Mouse (Mus musculus) gastrocnemius, adult 2 months (tissue): ENCODE measurements at regions not wholly inside any gene's neighbourhood (a gene's known extent, or its start where the extent isn't known, plus 50 kb on each side); places are given as distances from the start of the nearest gene placed in this dataset.

Experiments
- DNase-seq: peaks from one replicate; pipeline ENCODE4 v3.0.0; 2022
- H3K27ac ChIP-seq: fragments of 200-600 bp; 2 replicates; pipeline ENCODE4 v1.8.1; 2022; ENCODE audit warnings: mild to moderate bottlenecking
- H3K4me3 ChIP-seq: fragments of 200-600 bp; 2 replicates; pipeline ENCODE4 v1.8.1; 2022; ENCODE audit warnings: mild to moderate bottlenecking, moderate library complexity
- CTCF ChIP-seq: fragments of 200-600 bp; IDR thresholded peaks from 2 replicates; pipeline ENCODE4 v1.8.1; 2022; ENCODE audit warnings: antibody characterized with exemption, mild to moderate bottlenecking, moderate library complexity
- intact Hi-C: fragments of 180-260 bp; cut with DNase I; formaldehyde crosslinking; loops from one replicate; pipeline ENCODE4 v1.15.1; 2025

DNA sequence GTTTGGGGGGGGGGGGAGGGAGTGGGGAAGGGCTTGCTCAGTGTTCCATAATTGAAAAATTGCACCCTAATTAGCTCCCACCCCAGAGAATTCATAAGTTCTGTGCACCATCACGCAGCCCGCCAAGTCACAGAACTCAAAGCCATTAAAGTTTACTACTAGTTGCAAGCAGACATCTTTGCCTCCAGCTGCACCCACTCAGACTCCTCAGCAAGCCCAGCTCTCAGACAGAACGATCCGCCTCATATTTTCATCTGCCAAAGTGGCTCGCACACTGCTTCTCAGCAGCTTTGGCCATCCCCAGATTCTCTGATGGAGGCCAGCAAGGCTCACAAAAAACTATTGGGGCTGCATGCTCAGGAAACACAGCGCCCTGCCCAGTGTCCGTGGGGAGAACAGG is 224.4 kb downstream of the Rplp1 start:
- intact Hi-C loops, result loop anchor here (10.0 kb wide), 1 partner anchor 215 kb away; no protein-coding TSS in a partner anchor
- no peak overlapping the region for H3K27ac ChIP-seq
- H3K4me3 ChIP-seq, result no peak overlapping the region
- peak; percentile 46 for DNase-seq
- TF ChIP-seq CTCF, result no peak

DNA sequence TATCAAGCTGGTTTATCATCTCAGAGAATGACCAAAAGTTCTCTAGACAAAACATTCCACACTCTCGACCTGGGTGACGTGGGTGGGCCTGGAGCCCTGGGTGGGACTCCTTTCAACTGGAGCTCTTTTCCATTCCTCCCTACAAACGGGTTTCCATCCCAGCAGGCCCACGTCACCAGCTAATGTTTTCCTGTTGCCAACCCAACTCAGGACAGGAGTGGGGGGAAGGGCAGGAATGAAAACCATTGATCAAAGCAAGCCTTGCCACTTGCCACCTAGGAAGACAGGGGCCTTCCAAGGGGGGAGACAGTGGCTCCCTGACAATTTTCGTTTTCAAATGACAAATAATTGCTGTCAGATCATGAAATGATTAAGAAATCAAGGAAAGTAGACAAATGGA is 224.8 kb downstream of the Rplp1 start:
- Histone ChIP-seq H3K4me3 (no peak overlapping the region), H3K27ac (no peak overlapping the region)
- intact Hi-C loops, result no loop called here
- no peak for TF ChIP-seq CTCF
- DNase-seq, result no peak

DNA sequence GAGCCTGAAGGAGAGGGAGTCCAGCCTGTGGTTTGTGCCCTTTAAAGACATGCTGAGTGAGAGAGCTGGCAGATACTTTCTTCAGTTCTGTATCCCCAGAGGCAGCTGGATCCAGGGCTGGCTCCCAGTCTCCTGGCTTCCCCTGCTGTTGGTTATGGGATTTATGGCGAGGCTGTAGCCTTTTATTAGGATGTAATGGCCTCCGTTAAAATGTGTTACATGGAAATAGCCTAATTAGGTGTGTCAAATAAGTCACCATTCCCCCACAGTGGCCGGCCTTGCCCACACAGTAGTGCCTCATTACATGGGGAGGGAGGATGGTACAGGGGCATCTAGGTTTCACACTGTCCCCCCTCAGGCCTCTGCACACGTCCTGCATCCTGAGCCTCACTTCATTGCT is 230.8 kb downstream of the Rplp1 start:
- H3K4me3 ChIP-seq, result no peak overlapping the region
- intact Hi-C loops, result no loop called here
- TF ChIP-seq CTCF, result no peak

DNA sequence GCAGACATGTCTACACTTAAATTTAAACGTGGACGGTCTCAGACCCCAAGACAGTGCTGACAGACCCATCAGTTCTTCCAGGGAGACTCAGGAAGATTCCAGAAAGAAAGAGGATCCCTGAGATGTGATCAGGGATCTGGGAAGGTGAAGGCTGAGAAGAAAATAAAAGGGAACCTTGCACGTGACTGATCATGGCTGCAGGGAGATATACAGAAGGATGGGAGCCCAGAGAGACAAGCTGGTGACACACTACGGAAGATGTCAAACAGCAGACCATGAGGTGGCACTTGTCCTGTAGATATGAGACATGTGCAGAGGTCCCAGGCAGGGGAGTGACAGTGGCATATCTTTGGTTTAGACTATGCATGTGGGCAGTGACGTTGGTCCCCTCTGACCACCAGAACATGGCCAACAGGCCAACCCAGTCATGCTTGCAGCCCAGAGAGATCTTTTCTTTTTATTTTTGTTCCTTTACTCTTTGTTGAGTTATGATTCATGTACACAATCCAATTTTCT is 231.5 kb downstream of the Rplp1 start:
- no peak for TF ChIP-seq CTCF
- no peak overlapping the region for H3K4me3 ChIP-seq
- DNase-seq, result no peak
- no peak overlapping the region for H3K27ac ChIP-seq
- intact Hi-C loops, result no loop called here

More for the DNA sequence above, 230.8 kb downstream of the Rplp1 start:
- no peak for DNase-seq
- no peak overlapping the region for H3K27ac ChIP-seq

DNA sequence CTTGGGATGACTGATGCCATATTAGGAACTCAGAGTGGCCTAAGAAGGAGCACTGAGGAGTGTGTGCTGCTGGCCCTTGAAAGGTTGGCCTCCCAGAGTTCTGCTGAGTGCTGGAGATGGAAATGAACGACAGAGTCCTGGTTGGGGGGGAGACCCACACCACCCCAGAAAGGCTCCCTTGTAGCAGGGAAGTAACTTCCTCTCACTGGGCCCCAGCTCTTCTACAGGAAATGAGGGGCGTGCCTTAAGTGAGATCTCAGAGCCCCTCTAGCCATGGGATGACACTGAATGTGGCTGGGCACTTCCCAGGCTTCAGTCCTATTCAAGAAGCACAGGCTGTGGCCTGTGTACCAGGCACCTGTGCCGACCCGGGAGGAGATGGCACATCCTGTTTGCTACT is 232.0 kb downstream of the Rplp1 start:
- DNase-seq, result no peak
- Histone ChIP-seq H3K4me3 (no peak overlapping the region), H3K27ac (no peak overlapping the region)
- TF ChIP-seq CTCF, result no peak
- intact Hi-C loops, result no loop called here

DNA sequence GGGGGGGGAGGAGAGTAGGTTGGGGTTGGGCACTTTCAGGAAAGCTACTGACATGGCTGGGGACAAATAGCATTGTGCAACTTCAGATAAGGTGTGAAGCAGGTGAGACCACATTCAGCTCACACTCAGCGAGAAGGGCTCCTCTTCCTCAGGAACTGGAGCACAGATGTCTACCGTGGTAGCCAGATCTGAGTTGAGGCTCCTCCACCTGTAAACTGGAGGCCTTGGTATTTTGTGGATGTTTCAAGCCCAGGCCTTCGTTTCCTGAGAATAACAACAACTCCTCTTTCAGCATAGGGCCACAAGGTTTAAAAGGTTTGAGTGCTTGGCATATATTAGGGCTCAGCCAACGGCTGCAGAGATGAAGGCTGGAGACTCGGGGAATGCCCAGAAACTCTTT is 232.9 kb downstream of the Rplp1 start:
- Histone ChIP-seq H3K27ac (no peak overlapping the region), H3K4me3 (no peak overlapping the region)
- no peak for DNase-seq
- intact Hi-C loops, result no loop called here
- no peak for TF ChIP-seq CTCF

DNA sequence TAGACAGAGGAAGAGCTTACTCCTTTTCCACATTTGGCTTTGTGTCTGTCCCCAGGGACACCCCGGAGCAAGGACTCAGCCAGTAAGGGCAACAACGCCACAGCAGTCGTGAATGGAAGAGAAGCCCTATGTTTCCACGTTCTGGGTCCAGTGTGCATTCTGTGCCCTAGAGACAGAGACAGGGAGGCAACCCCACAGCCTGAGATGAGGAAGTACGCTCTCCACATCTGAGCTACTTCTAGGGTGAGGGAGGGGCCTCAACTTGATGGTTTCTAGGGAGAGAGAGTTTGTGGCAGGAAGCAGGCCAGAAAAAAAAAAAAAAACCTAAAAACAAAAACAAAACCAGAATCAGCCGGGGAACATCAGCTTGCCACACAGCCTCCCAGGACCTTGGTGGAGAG is 233.4 kb downstream of the Rplp1 start:
- intact Hi-C loops, result no loop called here

DNA sequence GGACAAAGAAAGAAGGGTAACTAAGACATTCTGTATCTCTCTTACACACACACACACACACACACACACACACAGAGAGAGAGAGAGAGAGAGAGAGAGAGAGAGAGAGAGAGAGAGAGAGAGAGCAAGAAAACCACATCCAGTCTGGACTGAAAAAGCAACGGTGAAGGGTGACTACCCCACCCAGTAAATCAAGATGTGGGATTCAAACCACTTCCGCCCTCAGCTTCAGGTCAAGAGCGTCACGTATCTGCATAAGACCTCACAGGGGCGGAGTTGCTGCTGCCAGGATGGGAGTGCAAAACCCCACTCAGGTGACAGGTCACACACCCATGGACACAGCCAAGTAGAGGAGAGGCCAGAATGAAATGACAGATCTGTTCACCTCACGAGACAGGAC is 234.7 kb downstream of the Rplp1 start:
- intact Hi-C loops, result no loop called here
- TF ChIP-seq CTCF, result no peak
- no peak overlapping the region for H3K27ac ChIP-seq
- no peak overlapping the region for H3K4me3 ChIP-seq
- DNase-seq, result no peak

More for the DNA sequence above, 233.4 kb downstream of the Rplp1 start:
- no peak for TF ChIP-seq CTCF
- no peak overlapping the region for H3K4me3 ChIP-seq
- no peak for DNase-seq
- no peak overlapping the region for H3K27ac ChIP-seq

DNA sequence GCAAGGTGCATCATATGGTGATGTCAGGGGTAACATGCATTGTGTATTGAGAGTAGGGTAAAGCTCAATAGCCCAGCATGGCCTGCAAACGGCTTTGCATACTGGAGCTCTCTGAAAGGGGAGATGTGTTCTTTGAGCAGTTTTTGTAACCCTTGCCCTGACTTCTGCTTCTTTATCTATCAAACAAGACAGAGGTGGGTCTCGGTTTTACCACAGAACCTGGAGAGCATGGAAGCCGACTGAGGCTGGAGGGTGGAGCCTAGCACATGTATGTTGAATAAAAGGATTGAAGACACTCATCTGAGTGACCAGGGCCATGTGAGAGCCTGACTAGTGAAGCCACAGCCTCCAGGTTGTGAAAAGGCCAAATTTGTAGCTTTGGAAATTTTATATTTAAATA is 236.7 kb downstream of the Rplp1 start:
- intact Hi-C loops, result no loop called here
- TF ChIP-seq CTCF, result no peak

DNA sequence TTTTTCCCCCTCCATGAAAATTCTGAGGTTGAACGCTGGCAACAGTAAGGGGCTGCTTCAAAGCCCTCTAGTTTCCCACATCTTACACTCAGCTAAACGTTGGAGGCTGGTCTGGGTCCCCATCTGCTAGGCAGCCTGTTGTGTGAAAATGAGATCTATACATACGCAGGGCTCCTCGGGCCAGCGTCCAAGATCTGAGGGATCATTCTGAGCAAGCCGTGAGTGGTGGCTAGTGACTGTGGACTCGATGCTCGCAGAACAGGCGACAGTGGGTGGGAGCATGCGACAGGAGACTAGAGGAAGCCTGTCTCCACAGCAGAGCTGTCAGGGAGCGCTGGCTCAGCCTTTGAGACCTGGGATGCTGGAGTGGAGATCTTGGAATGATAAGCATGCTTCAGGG is 237.3 kb downstream of the Rplp1 start:
- DNase-seq, result no peak
- intact Hi-C loops, result no loop called here
- H3K4me3 ChIP-seq, result no peak overlapping the region
- TF ChIP-seq CTCF, result no peak
- H3K27ac ChIP-seq, result no peak overlapping the region

More for the DNA sequence above, 236.7 kb downstream of the Rplp1 start:
- Histone ChIP-seq H3K27ac (no peak overlapping the region), H3K4me3 (no peak overlapping the region)
- no peak for DNase-seq

DNA sequence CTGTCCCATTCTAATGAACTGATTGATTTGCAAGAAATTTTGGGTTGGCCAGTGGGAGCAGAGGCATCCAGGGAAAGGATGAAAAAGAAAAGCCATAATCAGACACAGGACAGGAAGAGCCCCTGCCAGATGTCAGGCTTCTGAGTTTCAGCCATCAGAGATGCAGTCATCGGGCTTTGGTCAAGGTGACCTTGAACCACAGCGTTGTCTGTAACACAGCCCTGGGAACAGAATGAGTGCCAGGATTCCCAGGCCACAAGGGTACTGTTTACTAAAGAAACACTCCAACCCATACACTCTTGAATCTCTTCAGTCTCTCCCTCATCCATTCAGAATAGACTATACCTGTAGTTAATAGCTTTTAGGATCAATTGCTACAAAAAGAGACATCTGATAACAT is 239.0 kb downstream of the Rplp1 start:
- H3K4me3 ChIP-seq, result no peak overlapping the region
- intact Hi-C loops, result no loop called here
- no peak for TF ChIP-seq CTCF
- no peak for DNase-seq
- H3K27ac ChIP-seq, result no peak overlapping the region

DNA sequence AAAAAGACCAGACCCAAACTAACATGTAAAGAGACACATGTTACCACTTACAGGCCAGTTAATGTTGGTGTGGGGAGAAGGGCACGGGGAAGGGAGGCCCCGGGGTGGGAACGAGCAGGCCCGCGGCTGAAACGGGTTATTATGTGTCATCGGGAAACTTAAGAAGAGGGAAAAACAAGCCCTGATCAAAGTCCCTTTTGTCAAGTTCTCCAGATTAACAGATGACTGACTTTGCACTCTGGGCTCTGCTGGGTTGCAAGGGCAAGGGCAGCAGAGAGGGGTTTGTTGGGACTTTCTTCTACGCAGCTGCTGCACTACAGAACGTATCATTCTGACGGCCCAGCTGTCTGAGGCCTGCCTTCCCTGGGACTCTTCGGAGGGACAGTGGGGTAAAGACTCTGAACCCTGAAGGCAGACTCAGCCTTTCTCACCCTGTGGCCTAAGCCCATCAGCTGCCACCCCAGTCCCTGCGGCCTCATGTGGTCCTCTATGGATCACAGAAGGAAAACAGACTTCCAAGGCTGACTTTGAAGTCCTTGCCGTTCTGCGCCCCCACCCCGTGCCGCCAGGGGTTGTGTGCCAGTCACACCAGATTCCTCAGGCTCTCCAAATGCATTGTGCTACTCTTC is 240.7 kb downstream of the Rplp1 start:
- no peak for TF ChIP-seq CTCF
- no peak for DNase-seq
- Histone ChIP-seq H3K27ac (no peak overlapping the region), H3K4me3 (no peak overlapping the region)
- intact Hi-C loops, result no loop called here

DNA sequence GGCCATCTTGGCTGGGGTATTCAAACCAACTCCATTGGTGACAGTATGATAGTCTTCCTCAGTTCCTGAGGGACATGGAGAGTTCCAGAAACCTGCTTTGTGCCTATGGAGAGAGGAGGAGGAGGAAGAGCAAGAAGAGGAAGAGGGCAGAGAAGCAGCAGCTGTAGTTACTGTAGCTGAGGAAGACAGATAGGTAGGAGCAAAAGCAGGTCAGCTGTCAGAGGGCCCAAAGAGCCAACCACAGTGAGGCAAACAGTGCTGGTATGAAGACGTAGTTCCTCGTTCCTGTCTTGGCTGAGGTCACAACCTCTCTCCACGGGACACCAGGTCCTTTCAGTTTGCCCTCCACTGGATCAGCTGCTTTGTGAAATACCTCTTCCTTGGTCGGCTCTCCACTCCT is 243.4 kb downstream of the Rplp1 start:
- Histone ChIP-seq H3K27ac (no peak overlapping the region), H3K4me3 (no peak overlapping the region)
- intact Hi-C loops, result no loop called here
- no peak for TF ChIP-seq CTCF
- DNase-seq, result no peak
